Mouse (Mus musculus) midbrain, embryonic 10.5 days (tissue): ENCODE measurements around the gene Uba52. TPM values are rescaled to one million over a fixed set of nuclear protein-coding genes. Genes with fewer than 3 reads are reported as not detected.
A peak's percentile ranks its signal among the peaks of the same experiment; 100 is the strongest.

ENCODE experiments used
- DNase-seq: peaks from one replicate; pipeline ENCODE4 v3.0.0-alpha.2; 2017; ENCODE audit warnings: low spot score
- H3K27ac ChIP-seq: fragments of 300-500 bp; sonication (generic); replicated peaks from 2 replicates; pipeline ENCODE4 v1.5.1; 2016; ENCODE audit warnings: mild to moderate bottlenecking
- H3K27me3 ChIP-seq: fragments of 300-500 bp; sonication (generic); 2 replicates; pipeline ENCODE4 v1.6.1; 2016; ENCODE audit warnings: low read depth, mild to moderate bottlenecking; ENCODE audit not compliant: poor library complexity, severe bottlenecking
- H3K36me3 ChIP-seq: fragments of 300-500 bp; sonication (generic); 2 replicates; pipeline ENCODE4 v1.6.1; 2016; ENCODE audit warnings: mild to moderate bottlenecking, moderate library complexity
- H3K4me1 ChIP-seq: fragments of 300-500 bp; sonication (generic); 2 replicates; pipeline ENCODE4 v1.6.1; 2016
- H3K4me3 ChIP-seq: fragments of 300-500 bp; sonication (generic); 2 replicates; pipeline ENCODE4 v1.5.1; 2016; ENCODE audit warnings: mild to moderate bottlenecking, moderate library complexity
- H3K9me3 ChIP-seq: fragments of 300-500 bp; sonication (generic); replicated peaks from 2 replicates; pipeline ENCODE4 v1.6.1; 2016; ENCODE audit warnings: mild to moderate bottlenecking
- WGBS: fragments of 180-500 bp; shearing (Covaris S2); methylation state at CpG from one replicate; pipeline ENCODE4 v1.1.7; 2016; 5-methylcytosine and 5-hydroxymethylcytosine counted together
- polyA plus RNA-seq: library from polyadenylated mRNA; unstranded; fragments of >200 nt; fragmentation: Nextera tagmentation; extraction: Ambion mirVana; gene quantifications from 2 replicates; pipeline ENCODE4 v1.2.1, GENCODE M21; 2016

Uba52 gene
- polyA plus RNA-seq, 1 experiment from 2014 or later = 881 TPM

DNA sequence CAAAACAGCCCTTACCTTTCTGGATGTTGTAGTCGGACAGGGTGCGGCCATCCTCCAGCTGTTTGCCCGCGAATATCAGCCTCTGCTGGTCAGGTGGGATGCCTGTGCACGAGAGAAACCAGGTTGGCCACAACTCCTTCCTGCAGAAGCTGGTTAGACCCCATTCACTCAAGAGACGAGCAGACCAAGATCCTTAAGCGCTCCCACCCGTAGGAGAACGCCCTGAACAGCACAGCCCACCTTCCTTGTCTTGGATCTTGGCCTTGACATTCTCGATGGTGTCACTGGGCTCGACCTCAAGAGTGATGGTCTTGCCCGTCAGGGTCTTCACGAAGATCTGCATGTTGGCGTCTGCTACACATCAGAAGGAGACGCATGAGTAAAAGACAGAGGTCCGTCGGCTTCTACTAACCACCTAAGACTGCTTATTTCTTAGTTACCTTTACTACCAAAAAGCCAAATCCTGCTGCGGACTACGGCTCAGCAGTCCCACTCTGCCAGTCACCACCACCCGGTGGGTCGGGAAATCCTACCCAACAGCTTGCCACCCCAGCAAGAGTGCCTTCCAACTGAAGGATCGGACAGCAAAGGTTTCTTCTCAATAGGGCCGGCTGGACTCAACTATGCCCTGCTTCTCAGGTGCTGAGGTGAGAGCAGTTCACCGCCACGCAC lies 1.2 kb downstream of the Uba52 start:
- Histone ChIP-seq H3K9me3 (no peaks in the 10 kb centered on the region), H3K4me1 (peaks cover 55% of the 10 kb centered on the region), H3K4me3 (peak overlapping the region; percentile 98), H3K36me3 (peaks cover 59% of the 10 kb centered on the region), H3K27ac (peak overlapping the region; percentile 96), H3K27me3 (peaks cover 9% of the 10 kb centered on the region)
- no peak for DNase-seq
- WGBS = 19% methylated on average over 25 of the region's 25 CpGs

DNA sequence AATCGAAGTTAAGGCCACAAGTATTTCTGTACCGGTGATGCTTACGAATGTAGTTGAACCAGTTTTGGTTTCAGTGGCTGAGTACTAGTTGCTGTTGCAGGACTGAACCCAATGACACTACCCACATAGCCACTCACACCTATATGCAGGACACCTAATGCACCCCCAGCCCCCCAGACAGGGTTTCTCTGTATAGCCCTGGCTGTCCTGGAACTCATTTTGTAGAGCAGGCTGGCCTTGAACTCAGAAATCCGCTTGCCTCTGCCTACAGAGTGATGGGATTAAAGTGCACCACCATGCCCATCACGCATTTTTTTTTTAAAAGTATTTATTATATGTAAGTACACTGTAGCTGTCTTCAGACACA lies 3.6 kb downstream of the Uba52 start:
- Histone ChIP-seq H3K27ac (peak overlapping the region; percentile 97; the same call in 1 of the 2 replicates), H3K9me3 (no peaks in the 10 kb centered on the region), H3K36me3 (peaks cover 45% of the 10 kb centered on the region), H3K4me3 (peak overlapping the region; percentile 81), H3K27me3 (peaks cover 33% of the 10 kb centered on the region), H3K4me1 (peaks cover 78% of the 10 kb centered on the region)
- DNase-seq = no peak
- 62% methylated on average over 5 of the region's 5 CpGs for WGBS

DNA sequence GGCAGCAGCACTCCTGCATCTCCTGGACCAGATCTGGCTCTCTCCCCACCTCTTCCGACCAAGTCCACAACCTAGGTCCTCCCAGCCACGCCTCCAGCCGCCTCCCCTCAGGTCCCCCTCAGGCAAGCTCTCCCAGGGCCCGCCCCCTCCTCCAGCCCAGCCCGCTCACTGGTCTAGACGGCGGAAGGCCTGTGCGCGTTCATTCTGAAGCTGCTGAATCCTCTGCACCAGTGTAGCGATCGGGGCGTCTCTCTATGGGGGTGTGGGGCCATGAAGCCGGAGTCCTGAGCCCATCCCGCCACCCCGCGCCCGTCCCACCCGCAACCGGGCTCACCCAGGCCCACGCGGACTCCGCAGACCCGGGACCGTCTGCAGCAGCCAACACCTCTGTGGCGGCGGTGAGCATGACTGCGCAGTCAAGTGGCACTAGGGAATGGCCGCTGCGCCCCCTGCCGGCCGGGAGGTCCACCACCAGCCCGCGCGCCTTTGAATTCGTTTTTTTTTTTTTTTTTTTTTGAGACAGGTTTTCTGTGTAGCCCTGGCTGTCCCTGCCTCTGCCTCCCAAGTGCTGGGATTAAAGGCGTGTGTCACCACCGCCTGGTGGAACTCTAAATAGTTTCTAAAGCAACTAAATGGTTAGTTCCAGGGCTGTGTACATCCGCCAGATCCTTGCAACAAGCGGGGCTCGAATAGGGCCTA lies 4.1 kb downstream of the Uba52 start, which contains the start of gene Rex1bd:
Gene Rex1bd (minus strand): TSS at position 425 of the 699 bp plus-strand sequence.
- DNase-seq = peak; percentile 97
- Histone ChIP-seq H3K4me3 (peak within 1 kb of the TSS; percentile 81), H3K27ac (peak within 1 kb of the TSS; percentile 97), H3K27me3 (peaks cover 38% of the 10 kb centered on the region), H3K36me3 (peaks cover 40% of the 10 kb centered on the region), H3K9me3 (no peaks in the 10 kb centered on the region), H3K4me1 (peaks cover 78% of the 10 kb centered on the region)
- 2% methylated on average over 40 of the region's 40 CpGs for WGBS

DNA sequence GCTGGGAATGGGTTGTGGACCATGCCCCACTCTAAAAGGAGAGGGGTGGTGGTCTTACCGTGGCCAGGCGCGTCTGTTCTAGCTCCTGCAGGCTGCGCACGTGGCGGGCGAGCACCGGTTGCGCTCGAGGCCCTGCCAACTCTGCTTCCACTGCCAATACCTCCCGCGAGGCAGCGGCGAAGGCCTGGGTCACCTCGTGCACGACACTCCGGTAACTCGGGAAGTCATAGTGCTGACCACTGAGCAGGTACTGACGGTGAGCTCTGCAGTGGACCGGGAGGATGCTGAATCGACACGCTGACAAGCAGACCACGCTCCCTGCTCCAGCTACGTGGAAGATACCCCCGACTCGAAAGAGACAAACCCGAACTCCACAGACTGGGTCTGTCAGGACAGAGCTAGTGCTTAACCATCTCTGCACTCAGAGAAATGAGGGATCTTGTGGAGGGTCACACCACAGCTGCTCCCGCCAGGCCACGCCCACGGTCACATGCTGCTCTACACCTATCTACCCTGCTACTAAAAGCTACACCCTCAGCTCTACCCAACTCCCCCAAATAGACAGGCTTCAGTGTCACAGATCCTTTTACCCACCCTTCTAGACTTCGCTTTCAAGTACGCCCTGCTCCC lies 4.8 kb downstream of the Uba52 start:
- Histone ChIP-seq H3K27me3 (peaks cover 45% of the 10 kb centered on the region), H3K4me3 (peak overlapping the region; percentile 81), H3K27ac (peak overlapping the region; percentile 97), H3K36me3 (peaks cover 40% of the 10 kb centered on the region), H3K9me3 (no peaks in the 10 kb centered on the region), H3K4me1 (peaks cover 75% of the 10 kb centered on the region)
- no peak for DNase-seq
- 38% methylated on average over 32 of the region's 32 CpGs for WGBS

- peak overlapping the region; percentile 81 for H3K4me3 ChIP-seq
- no peaks in the 10 kb centered on the region for H3K9me3 ChIP-seq
- WGBS = 76% methylated on average over 3 of the region's 3 CpGs
- no peak overlapping the region for H3K27ac ChIP-seq
- H3K4me1 ChIP-seq = peaks cover 77% of the 10 kb centered on the region
- DNase-seq = peak; percentile 78
- peaks cover 40% of the 10 kb centered on the region for H3K36me3 ChIP-seq
- H3K27me3 ChIP-seq = peaks cover 54% of the 10 kb centered on the region
Measured at GRCm38 (mm10) chr8:70504851-70505250, 5.8 kb downstream of the Uba52 start.

GRCm38 (mm10) chr8:70504291-70504716 lies 6.3 kb downstream of the Uba52 start:
- peak; percentile 39 for DNase-seq
- H3K4me1 ChIP-seq = peaks cover 77% of the 10 kb centered on the region
- peaks cover 60% of the 10 kb centered on the region for H3K27me3 ChIP-seq
- peak overlapping the region; percentile 81; the same call in 1 of the 2 replicates for H3K4me3 ChIP-seq
- H3K27ac ChIP-seq = 0 out of 2 replicates have a peak overlapping the region, but pooled peaks have one; percentile 11
- 67% methylated on average over 16 of the region's 16 CpGs for WGBS
- H3K36me3 ChIP-seq = peaks cover 39% of the 10 kb centered on the region
- H3K9me3 ChIP-seq = no peaks in the 10 kb centered on the region

DNA sequence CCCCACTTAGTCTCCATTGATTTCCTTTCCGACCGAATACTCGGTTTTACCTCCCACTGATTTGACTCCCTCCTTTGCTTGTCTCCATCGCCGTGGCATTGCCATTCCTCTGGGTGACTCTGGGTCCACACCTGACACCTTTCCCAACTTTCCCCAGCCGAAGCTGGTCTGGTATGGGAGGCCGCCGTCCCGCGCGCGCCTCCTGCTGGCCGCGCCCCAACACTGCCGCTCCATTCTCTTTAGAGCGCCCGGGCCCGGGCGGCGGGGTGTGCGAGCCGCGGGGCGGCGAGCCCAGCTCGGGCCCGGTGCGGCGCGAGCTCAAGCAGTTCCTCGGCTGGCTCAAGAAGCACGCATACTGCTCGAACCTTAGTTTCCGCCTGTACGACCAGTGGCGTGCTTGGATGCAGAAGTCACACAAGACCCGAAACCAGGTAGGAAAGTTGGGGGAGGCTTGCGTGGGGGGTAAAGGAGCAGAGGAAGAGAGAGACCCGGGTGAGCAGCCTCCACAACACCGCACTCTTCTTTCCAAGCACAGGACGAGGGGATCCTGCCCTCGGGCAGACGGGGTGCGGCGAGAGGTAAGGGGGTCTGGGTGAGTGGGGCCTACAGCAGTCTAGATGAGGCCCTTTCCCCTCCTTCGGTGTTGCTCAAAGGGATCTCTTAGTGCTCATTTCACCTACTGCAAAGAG lies 7.4 kb downstream of the Uba52 start:
- H3K27ac ChIP-seq = no peak overlapping the region
- WGBS = 11% methylated on average over 46 of the region's 46 CpGs
- DNase-seq = peak; percentile 72
- H3K4me3 ChIP-seq = peak overlapping the region; percentile 20; the same call in 1 of the 2 replicates
- peaks cover 28% of the 10 kb centered on the region for H3K36me3 ChIP-seq
- H3K27me3 ChIP-seq = peaks cover 71% of the 10 kb centered on the region
- no peaks in the 10 kb centered on the region for H3K9me3 ChIP-seq
- H3K4me1 ChIP-seq = peaks cover 70% of the 10 kb centered on the region

DNA sequence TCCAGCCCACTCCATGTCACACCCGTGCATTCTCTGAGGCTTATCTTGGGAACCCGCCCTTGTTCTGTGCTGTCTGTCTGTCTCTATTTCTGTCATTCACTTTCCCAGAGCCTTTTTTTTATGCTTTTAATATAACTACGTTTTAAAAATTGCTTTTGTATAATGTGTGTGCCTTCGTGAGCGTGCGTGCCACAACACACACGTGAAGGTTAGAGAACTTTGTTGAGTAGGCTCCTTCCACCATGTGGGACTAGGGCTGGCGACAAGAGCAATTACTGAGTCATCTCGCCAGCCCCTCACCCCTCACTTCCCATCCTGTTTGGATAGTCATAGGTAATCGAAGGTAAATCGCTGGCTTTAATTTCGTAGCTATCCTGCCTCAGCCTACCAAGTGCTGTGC lies 8.1 kb downstream of the Uba52 start:
- peak overlapping the region; percentile 14; the same call in 1 of the 2 replicates for H3K4me3 ChIP-seq
- no peaks in the 10 kb centered on the region for H3K9me3 ChIP-seq
- no peak for DNase-seq
- H3K36me3 ChIP-seq = peaks cover 22% of the 10 kb centered on the region
- H3K27ac ChIP-seq = no peak overlapping the region
- H3K4me1 ChIP-seq = peaks cover 65% of the 10 kb centered on the region
- peaks cover 77% of the 10 kb centered on the region for H3K27me3 ChIP-seq
- 29% methylated on average over 12 of the region's 12 CpGs for WGBS

GRCm38 (mm10) chr8:70501820-70502529 lies 8.6 kb downstream of the Uba52 start:
- 12% methylated on average over 23 of the region's 23 CpGs for WGBS
- Histone ChIP-seq H3K27me3 (peaks cover 83% of the 10 kb centered on the region), H3K27ac (no peak overlapping the region), H3K9me3 (no peaks in the 10 kb centered on the region), H3K4me3 (peak overlapping the region; percentile 14; the same call in 1 of the 2 replicates), H3K4me1 (peaks cover 61% of the 10 kb centered on the region), H3K36me3 (peaks cover 16% of the 10 kb centered on the region)
- peak; percentile 27 for DNase-seq

DNA sequence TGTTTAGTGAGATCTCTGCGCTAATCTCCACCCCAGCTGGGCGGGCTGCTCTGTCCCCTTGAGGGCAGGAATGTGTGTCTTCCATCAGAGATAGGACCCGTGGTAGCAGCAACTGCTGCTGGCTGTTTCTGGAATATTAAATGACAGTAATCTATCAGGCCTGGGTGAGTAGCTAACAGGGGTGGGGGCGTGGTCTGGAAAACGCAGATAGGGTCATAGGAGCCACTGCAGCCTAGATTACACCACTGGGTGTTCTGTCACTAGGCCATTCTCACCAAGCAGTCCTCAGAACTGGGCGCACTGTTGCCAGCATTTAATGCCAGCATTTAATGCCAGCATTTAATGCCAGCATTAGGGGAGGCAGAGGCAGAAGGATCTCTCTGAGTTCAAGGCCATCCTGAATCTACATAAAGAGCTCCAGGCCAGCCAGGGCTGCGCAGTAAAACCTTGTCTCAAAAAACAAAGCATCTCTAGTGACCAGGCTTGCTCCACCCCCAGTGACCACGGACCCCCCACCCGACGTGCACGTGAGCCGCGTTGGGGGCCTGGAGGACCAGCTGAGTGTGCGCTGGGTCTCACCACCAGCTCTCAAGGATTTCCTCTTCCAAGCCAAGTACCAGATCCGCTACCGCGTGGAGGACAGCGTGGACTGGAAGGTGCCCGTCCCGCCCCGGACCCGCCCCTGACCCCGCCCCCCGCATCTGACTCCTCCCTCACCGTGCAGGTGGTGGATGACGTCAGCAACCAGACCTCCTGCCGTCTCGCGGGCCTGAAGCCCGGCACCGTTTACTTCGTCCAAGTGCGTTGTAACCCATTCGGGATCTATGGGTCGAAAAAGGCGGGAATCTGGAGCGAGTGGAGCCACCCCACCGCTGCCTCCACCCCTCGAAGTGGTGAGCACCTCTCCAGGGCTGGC lies 10.0 kb downstream of the Uba52 start:
- no peaks in the 10 kb centered on the region for H3K9me3 ChIP-seq
- no peak overlapping the region for H3K27ac ChIP-seq
- WGBS = 7% methylated on average over 39 of the region's 39 CpGs
- DNase-seq = no peak
- peaks cover 96% of the 10 kb centered on the region for H3K27me3 ChIP-seq
- peak overlapping the region; percentile 36 for H3K4me3 ChIP-seq
- peaks cover 53% of the 10 kb centered on the region for H3K4me1 ChIP-seq
- H3K36me3 ChIP-seq = peaks cover 15% of the 10 kb centered on the region

DNA sequence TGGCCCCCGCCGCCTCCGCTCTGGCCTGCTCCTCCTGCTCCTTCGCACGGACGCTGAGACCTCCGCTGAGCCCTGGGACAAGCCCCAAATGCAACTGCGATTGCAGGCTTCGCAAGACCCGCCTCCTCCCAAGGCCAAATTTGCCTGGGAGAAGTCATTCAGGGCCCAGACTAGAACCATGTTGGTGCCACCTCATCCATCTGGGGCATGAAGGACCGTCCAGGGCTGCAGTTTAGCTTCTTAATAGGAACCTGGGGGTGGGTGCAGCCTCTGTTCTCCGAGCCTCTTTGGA lies 14.9 kb downstream of the Uba52 start:
- peaks cover 100% of the 10 kb centered on the region for H3K27me3 ChIP-seq
- H3K27ac ChIP-seq = no peak overlapping the region
- H3K9me3 ChIP-seq = no peaks in the 10 kb centered on the region
- peaks cover 59% of the 10 kb centered on the region for H3K4me1 ChIP-seq
- WGBS = 5% methylated on average over 12 of the region's 12 CpGs
- no peak for DNase-seq
- H3K4me3 ChIP-seq = peak overlapping the region; percentile 28
- H3K36me3 ChIP-seq = no peaks in the 10 kb centered on the region
